Mouse (Mus musculus): ENCODE measurements around the gene Tmem52b. TPM values are rescaled to one million over a fixed set of nuclear protein-coding genes. Genes with fewer than 3 reads are reported as not detected.
A peak's percentile ranks its signal among the peaks of the same experiment; 100 is the strongest.

The Tmem52b gene
- 1.5 TPM in 1 of 2 replicates, not detected in the other for total RNA-seq (2017)

- no peak for ATAC-seq (ENCODE audit: extremely low read depth, insufficient number of reproducible peaks, low FRiP score, poor library complexity, severe bottlenecking)
Measured at GRCm38 (mm10) chr6:129512367-129512766, at the start of gene Tmem52b. Tmem52b (plus strand) TSS chr6:129512555.

GRCm38 (mm10) chr6:129471386-129471785 is 41.0 kb upstream of the Tmem52b start:
- ATAC-seq (ENCODE audit: extremely low read depth, insufficient number of reproducible peaks, low FRiP score, poor library complexity, severe bottlenecking): peak; percentile 70

GRCm38 (mm10) chr6:129472627-129473026 is 39.7 kb upstream of the Tmem52b start:
- ATAC-seq (ENCODE audit: extremely low read depth, insufficient number of reproducible peaks, low FRiP score, poor library complexity, severe bottlenecking): peak; percentile 39; the same call in 1 of the 2 replicates

GRCm38 (mm10) chr6:129476404-129477126 is 35.8 kb upstream of the Tmem52b start:
- ATAC-seq (ENCODE audit: extremely low read depth, insufficient number of reproducible peaks, low FRiP score, poor library complexity, severe bottlenecking): peak; percentile 70

- no peak for ATAC-seq (ENCODE audit: extremely low read depth, insufficient number of reproducible peaks, low FRiP score, poor library complexity, severe bottlenecking)
Measured at GRCm38 (mm10) chr6:129480089-129480958, 32.0 kb upstream of the Tmem52b start.

- peak; percentile 65; the same call in 1 of the 2 replicates for ATAC-seq (ENCODE audit: extremely low read depth, insufficient number of reproducible peaks, low FRiP score, poor library complexity, severe bottlenecking)
Measured at GRCm38 (mm10) chr6:129494924-129495323, 17.4 kb upstream of the Tmem52b start.

- ATAC-seq (ENCODE audit: extremely low read depth, insufficient number of reproducible peaks, low FRiP score, poor library complexity, severe bottlenecking): peak; percentile 73; the same call in 1 of the 2 replicates
Measured at GRCm38 (mm10) chr6:129497345-129498218, 14.8 kb upstream of the Tmem52b start.

- ATAC-seq (ENCODE audit: extremely low read depth, insufficient number of reproducible peaks, low FRiP score, poor library complexity, severe bottlenecking): peak; percentile 39; the same call in 1 of the 2 replicates
Measured at GRCm38 (mm10) chr6:129499516-129499915, 12.8 kb upstream of the Tmem52b start.

GRCm38 (mm10) chr6:129503471-129503870 is 8.9 kb upstream of the Tmem52b start:
- ATAC-seq (ENCODE audit: extremely low read depth, insufficient number of reproducible peaks, low FRiP score, poor library complexity, severe bottlenecking): no peak

GRCm38 (mm10) chr6:129507024-129507423 is 5.3 kb upstream of the Tmem52b start, which contains the start of gene Olr1:
Olr1 (minus strand) TSS chr6:129507165.
- ATAC-seq (ENCODE audit: extremely low read depth, insufficient number of reproducible peaks, low FRiP score, poor library complexity, severe bottlenecking): 0 out of 2 replicates have a peak, but pooled peaks have one; percentile 19

- ATAC-seq (ENCODE audit: extremely low read depth, insufficient number of reproducible peaks, low FRiP score, poor library complexity, severe bottlenecking): no peak
Measured at GRCm38 (mm10) chr6:129510120-129510911, 2.0 kb upstream of the Tmem52b start.

- ATAC-seq (ENCODE audit: extremely low read depth, insufficient number of reproducible peaks, low FRiP score, poor library complexity, severe bottlenecking): no peak
Measured at GRCm38 (mm10) chr6:129512868-129513267, 513 bp downstream of the Tmem52b start.

- ATAC-seq (ENCODE audit: extremely low read depth, insufficient number of reproducible peaks, low FRiP score, poor library complexity, severe bottlenecking): no peak
Measured at GRCm38 (mm10) chr6:129513409-129513808, 1.1 kb downstream of the Tmem52b start.

GRCm38 (mm10) chr6:129514376-129514775 is 2.0 kb downstream of the Tmem52b start:
- no peak for ATAC-seq (ENCODE audit: extremely low read depth, insufficient number of reproducible peaks, low FRiP score, poor library complexity, severe bottlenecking)

GRCm38 (mm10) chr6:129515068-129515467 is 2.7 kb downstream of the Tmem52b start:
- no peak for ATAC-seq (ENCODE audit: extremely low read depth, insufficient number of reproducible peaks, low FRiP score, poor library complexity, severe bottlenecking)

GRCm38 (mm10) chr6:129516388-129516787 is 4.0 kb downstream of the Tmem52b start:
- peak; percentile 20; the same call in 1 of the 2 replicates for ATAC-seq (ENCODE audit: extremely low read depth, insufficient number of reproducible peaks, low FRiP score, poor library complexity, severe bottlenecking)

- peak; percentile 87 for ATAC-seq (ENCODE audit: extremely low read depth, insufficient number of reproducible peaks, low FRiP score, poor library complexity, severe bottlenecking)
Measured at GRCm38 (mm10) chr6:129517752-129518408, 5.5 kb downstream of the Tmem52b start.
